Mouse (Mus musculus) embryonic facial prominence, embryonic 14.5 days (tissue): ENCODE results near the gene Soga3. TPM values are rescaled to one million over a fixed set of nuclear protein-coding genes. Genes with fewer than 3 reads are reported as not detected.

Experiments
- ATAC-seq: fragments of 200-750 bp; cut with Nextera tagmentation; 2 replicates; pipeline ENCODE4 v1.8.0; 2017; ENCODE audit warnings: low read depth, moderate number of reproducible peaks, moderate TSS enrichment
- DNase-seq: peaks from one replicate; pipeline ENCODE4 v3.0.0-alpha.2; 2015; ENCODE audit warnings: low spot score
- H3K27ac ChIP-seq: fragments of 300-500 bp; sonication (generic); replicated peaks from 2 replicates; pipeline ENCODE4 v1.5.1; 2014; ENCODE audit warnings: low read depth, mild to moderate bottlenecking, low read length, moderate library complexity
- H3K27me3 ChIP-seq: fragments of 300-500 bp; sonication (generic); replicated peaks from 2 replicates; pipeline ENCODE4 v1.6.1; 2014; ENCODE audit warnings: low read length; ENCODE audit not compliant: control insufficient read depth, insufficient read depth
- H3K36me3 ChIP-seq: fragments of 300-500 bp; sonication (generic); 2 replicates; pipeline ENCODE4 v1.6.1; 2014; ENCODE audit warnings: low read length, mixed read lengths; ENCODE audit not compliant: control insufficient read depth, insufficient read depth
- H3K4me1 ChIP-seq: fragments of 300-500 bp; sonication (generic); 2 replicates; pipeline ENCODE4 v1.6.1; 2014; ENCODE audit warnings: antibody characterized with exemption, low read length; ENCODE audit not compliant: control insufficient read depth, insufficient read depth
- H3K4me2 ChIP-seq: fragments of 300-500 bp; sonication (generic); 2 replicates; pipeline ENCODE4 v1.6.1; 2014; ENCODE audit warnings: low read depth, mild to moderate bottlenecking, low read length, moderate library complexity, mixed read lengths
- H3K4me3 ChIP-seq: fragments of 300-500 bp; sonication (generic); 2 replicates; pipeline ENCODE4 v1.5.1; 2014; ENCODE audit warnings: low read depth, mild to moderate bottlenecking, low read length
- H3K9ac ChIP-seq: fragments of 300-500 bp; sonication (generic); 2 replicates; pipeline ENCODE4 v1.6.1; 2014; ENCODE audit warnings: low read depth, mild to moderate bottlenecking, low read length, moderate library complexity, mixed read lengths
- H3K9me3 ChIP-seq: fragments of 300-500 bp; sonication (generic); 2 replicates; pipeline ENCODE4 v1.6.1; 2016; ENCODE audit warnings: low read length; ENCODE audit not compliant: control insufficient read depth
- WGBS: fragments of 180-500 bp; shearing (Covaris S2); extraction: QIAGEN DNeasy Blood & Tissue Kit; methylation state at CpG from one replicate; pipeline ENCODE4 v1.1.7; 2014; 5-methylcytosine and 5-hydroxymethylcytosine counted together
- polyA plus RNA-seq: library from polyadenylated mRNA; unstranded; fragments of >200 nt; fragmentation: Nextera tagmentation; extraction: Ambion mirVana; gene quantifications from 2 replicates; pipeline ENCODE4 v1.2.1, GENCODE M21; 2014

Gene Soga3
- polyA plus RNA-seq, 1 experiment from 2014 or later = 5.0 TPM

- WGBS = 94% methylated on average over 1 of the region's 1 CpGs
- Histone ChIP-seq H3K4me3 (no peak overlapping the region), H3K4me1 (no peaks in the 10 kb centered on the region), H3K4me2 (no peak overlapping the region), H3K9ac (no peak overlapping the region), H3K36me3 (no peaks in the 10 kb centered on the region), H3K27me3 (no peaks in the 10 kb centered on the region), H3K27ac (no peak overlapping the region), H3K9me3 (no peaks in the 10 kb centered on the region)
- ATAC-seq (no peak), DNase-seq (no peak)
These were observed 73.3 kb downstream of the Soga3 start for GRCm38 (mm10) chr10:29216957-29217356.

- Histone ChIP-seq H3K4me3 (no peak overlapping the region), H3K27me3 (no peaks in the 10 kb centered on the region), H3K9me3 (no peaks in the 10 kb centered on the region), H3K4me1 (no peaks in the 10 kb centered on the region), H3K9ac (no peak overlapping the region), H3K4me2 (no peak overlapping the region), H3K27ac (no peak overlapping the region), H3K36me3 (no peaks in the 10 kb centered on the region)
- ATAC-seq (no peak), DNase-seq (no peak)
- 63% methylated on average over 2 of the region's 2 CpGs for whole genome bisulfite sequencing
These were observed 73.8 kb downstream of the Soga3 start for GRCm38 (mm10) chr10:29217451-29217850.

GRCm38 (mm10) chr10:29225329-29225728 is 81.7 kb downstream of the Soga3 start:
- 81% methylated on average over 4 of the region's 4 CpGs for WGBS
- ATAC-seq = no peak

GRCm38 (mm10) chr10:29231208-29231607 is 87.6 kb downstream of the Soga3 start:
- WGBS = 75% methylated on average over 2 of the region's 2 CpGs
- DNase-seq (no peak), ATAC-seq (no peak)
- no peak overlapping the region for H3K4me2 ChIP-seq
- no peaks in the 10 kb centered on the region for H3K9me3 ChIP-seq
- no peak overlapping the region for H3K27ac ChIP-seq
- no peaks in the 10 kb centered on the region for H3K27me3 ChIP-seq
- H3K36me3 ChIP-seq = no peaks in the 10 kb centered on the region
- no peaks in the 10 kb centered on the region for H3K4me1 ChIP-seq
- no peak overlapping the region for H3K9ac ChIP-seq
- no peak overlapping the region for H3K4me3 ChIP-seq

More at GRCm38 (mm10) chr10:29225329-29225728, 81.7 kb downstream of the Soga3 start:
- no peaks in the 10 kb centered on the region for H3K36me3 ChIP-seq
- H3K9ac ChIP-seq = no peak overlapping the region
- DNase-seq = no peak
- no peak overlapping the region for H3K27ac ChIP-seq
- no peaks in the 10 kb centered on the region for H3K4me1 ChIP-seq
- H3K9me3 ChIP-seq = no peaks in the 10 kb centered on the region
- H3K27me3 ChIP-seq = no peaks in the 10 kb centered on the region
- no peak overlapping the region for H3K4me2 ChIP-seq
- H3K4me3 ChIP-seq = no peak overlapping the region

Other genes starting within 250 kb of the Soga3 start
- gene 2310057J18Rik, start 157.5 kb upstream of the Soga3 start, polyA plus RNA-seq = not detected in 2 replicates
- gene Gm49353, start 55.1 kb downstream of the Soga3 start, polyA plus RNA-seq = 0.51 and 1.1 TPM in 2 replicates
- gene 9330159F19Rik, start 67.8 kb downstream of the Soga3 start, polyA plus RNA-seq = 1.9 and 2.2 TPM in 2 replicates
- gene Echdc1, start 169.3 kb downstream of the Soga3 start, polyA plus RNA-seq = 24.8 and 25.3 TPM in 2 replicates
- 42.7 and 45.6 TPM in 2 replicates for gene Rnf146, start 218.6 kb downstream of the Soga3 start, polyA plus RNA-seq